ENCODE assay signal across 8 mouse cellular contexts in the genomic region with DNA sequence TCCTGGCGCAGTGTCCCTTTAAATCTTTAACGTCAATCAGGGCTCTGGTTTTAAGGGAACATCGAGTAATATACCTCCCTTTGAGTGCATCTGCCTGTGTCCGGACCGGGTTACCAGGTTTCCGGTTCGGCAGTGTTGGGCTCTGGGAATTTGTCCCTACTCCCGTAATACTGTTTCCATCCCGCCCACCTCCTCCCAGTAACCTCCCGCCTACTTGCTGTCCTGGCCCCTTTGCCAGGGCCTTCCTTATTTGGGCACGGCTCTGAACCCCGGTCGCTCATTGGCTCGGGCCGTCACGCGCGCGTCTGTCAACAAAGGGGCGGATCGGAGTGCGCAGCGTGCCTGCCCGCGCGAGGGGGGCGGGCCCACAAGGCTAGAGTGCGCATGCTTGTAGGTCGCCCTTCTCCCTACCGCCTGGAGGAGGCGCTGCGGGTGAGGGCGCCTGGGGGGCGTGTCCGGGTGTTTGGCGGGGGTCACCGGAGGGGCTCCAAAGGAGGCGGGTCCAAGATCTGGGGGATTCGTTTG. TPM values are rescaled to one million over a fixed set of nuclear protein-coding genes. Genes with fewer than 3 reads are reported as not detected.
A peak's percentile ranks its signal among the peaks of the same experiment; 100 is the strongest.
DNase-seq lines count a peak whose midpoint lies in the region; ATAC-seq lines count a peak whose summit lies in the region.

No protein-coding gene starts in this region.

- no peaks in the 10 kb centered on the region for H3K9me3 ChIP-seq in hindbrain, embryonic 15.5 days

- peak; percentile 95 for DNase-seq in T-cell, adult 2 months (ENCODE audit: low spot score)
- DNase-seq in cerebellum, postnatal 36 days, result peak; percentile 96 to 98
- peak; percentile 95 to 97 for DNase-seq in frontal cortex, postnatal 36 days (ENCODE audit: low spot score in 2 of 2)
- DNase-seq in left cerebral cortex, adult 11 months (ENCODE audit: low spot score), result peak; percentile 96
- DNase-seq in lung, postnatal 4 days, result peak; percentile 98 to 99
- DNase-seq in retina, postnatal 7 days (ENCODE audit: low read depth, low spot score), result peak; percentile 96
- DNase-seq in urinary bladder, adult 2 months (ENCODE audit: low spot score), result peak; percentile 89

- H3K4me1 ChIP-seq in hindbrain, embryonic 15.5 days (replicated peaks), result peaks cover 18% of the 10 kb centered on the region

- H3K36me3 ChIP-seq in hindbrain, embryonic 15.5 days, result peaks cover 6% of the 10 kb centered on the region

- H3K4me3 ChIP-seq in hindbrain, embryonic 15.5 days, result peak overlapping the region; percentile 52

- H3K4me2 ChIP-seq in hindbrain, embryonic 15.5 days, result peak overlapping the region; percentile 75

- under 1% methylated on average over 39 of the region's 39 CpGs for WGBS in hindbrain, embryonic 15.5 days

- H3K27ac ChIP-seq in hindbrain, embryonic 15.5 days (replicated peaks), result peak overlapping the region; percentile 91

- peak overlapping the region; percentile 51 for H3K9ac ChIP-seq in hindbrain, embryonic 15.5 days

- no peaks in the 10 kb centered on the region for H3K27me3 ChIP-seq in hindbrain, embryonic 15.5 days

- ATAC-seq in hindbrain, embryonic 15.5 days (ENCODE audit: low FRiP score, low read depth), result peak; percentile 99

RNA-seq across cellular contexts. Expression of gene Fbxo46, which starts 11.7 kb away (rescaled TPM):
- polyA plus RNA-seq in hindbrain, embryonic 15.5 days (2015; fragmentation: Nextera tagmentation; extraction: Ambion mirVana), result 16.2 and 16.6 TPM in 2 replicates
- polyA plus RNA-seq in urinary bladder, adult 2 months (2012; rRNA removed), result 7.2 and 7.7 TPM in 2 replicates

RNA-seq across cellular contexts. Expression of gene Gm4969, which starts 13.2 kb away (rescaled TPM):
- 6.9 and 8.1 TPM in 2 replicates for polyA plus RNA-seq in hindbrain, embryonic 15.5 days (2015; fragmentation: Nextera tagmentation; extraction: Ambion mirVana)
- polyA plus RNA-seq in urinary bladder, adult 2 months (2012; rRNA removed), result 0.13 and 0.40 TPM in 2 replicates

RNA-seq across cellular contexts. Expression of gene Qpctl, which starts 17.7 kb away (rescaled TPM):
- 21.7 and 24.2 TPM in 2 replicates for polyA plus RNA-seq in hindbrain, embryonic 15.5 days (2015; fragmentation: Nextera tagmentation; extraction: Ambion mirVana)
- 11.1 and 13.1 TPM in 2 replicates for polyA plus RNA-seq in urinary bladder, adult 2 months (2012; rRNA removed)

RNA-seq across cellular contexts. Expression of gene Snrpd2, which starts 18.1 kb away (rescaled TPM):
- 116 and 118 TPM in 2 replicates for polyA plus RNA-seq in hindbrain, embryonic 15.5 days (2015; fragmentation: Nextera tagmentation; extraction: Ambion mirVana)
- 122 and 124 TPM in 2 replicates for polyA plus RNA-seq in urinary bladder, adult 2 months (2012; rRNA removed)

RNA-seq across cellular contexts. Expression of gene Gipr, which starts 34.5 kb away (rescaled TPM):
- 2.1 TPM in 2 replicates for polyA plus RNA-seq in hindbrain, embryonic 15.5 days (2015; fragmentation: Nextera tagmentation; extraction: Ambion mirVana)
- polyA plus RNA-seq in urinary bladder, adult 2 months (2012; rRNA removed), result 0.09 and 0.28 TPM in 2 replicates

Comparison
In these comparisons a context has a peak if more than half of its experiments do, and no peak if none do; other contexts are left out.
1. Peak in every context shown above with its lines: DNase-seq, ATAC-seq, H3K4me3 ChIP-seq and H3K27ac ChIP-seq.